Mouse (Mus musculus) cortical plate, adult 2 months (tissue): Measurements from ENCODE around the gene Zfp36.

ENCODE experiments used
- CTCF ChIP-seq: fragments of 200-500 bp; IDR thresholded peaks from 2 replicates; pipeline ENCODE4 v1.5.1; 2011; ENCODE audit warnings: mild to moderate bottlenecking, control low read depth, low read length; ENCODE audit not compliant: insufficient read depth; ENCODE audit errors: extremely low read depth
- POLR2A ChIP-seq: fragments of 200-500 bp; IDR thresholded peaks from 2 replicates; pipeline ENCODE4 v1.6.1; 2011; ENCODE audit warnings: mild to moderate bottlenecking, low read length, control low read depth; ENCODE audit not compliant: insufficient read depth; ENCODE audit errors: extremely low read depth

DNA sequence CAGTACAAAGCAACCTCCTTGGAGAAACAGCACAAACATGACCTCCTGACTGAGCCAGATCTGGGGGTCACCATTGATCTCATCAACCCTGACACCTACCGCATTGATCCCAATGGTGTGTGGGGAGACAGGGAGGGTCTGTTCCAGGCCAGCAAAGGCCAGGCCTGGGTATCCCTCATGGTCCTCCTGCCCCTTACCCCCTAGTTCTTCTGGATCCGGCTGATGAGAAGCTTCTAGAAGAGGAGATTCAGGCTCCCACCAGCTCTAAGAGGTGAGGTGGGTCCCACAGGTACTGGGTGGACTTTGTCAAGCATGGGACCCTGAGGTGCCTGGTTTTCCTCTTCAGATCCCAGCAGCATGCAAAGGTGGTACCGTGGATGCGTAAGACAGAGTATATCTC lies 15.4 kb upstream of the Zfp36 start:
- TF ChIP-seq POLR2A, result no peak
- TF ChIP-seq CTCF, result no peak
